Mouse (Mus musculus) right cerebral cortex, postnatal 25 days (tissue): ENCODE measurements at regions not wholly inside any gene's neighbourhood (a gene's known extent, or its start where the extent isn't known, plus 50 kb on each side); places are given as distances from the start of the nearest gene placed in this dataset.

Experiments
- DNase-seq: peaks from one replicate; pipeline ENCODE4 v3.0.0; 2022

DNA sequence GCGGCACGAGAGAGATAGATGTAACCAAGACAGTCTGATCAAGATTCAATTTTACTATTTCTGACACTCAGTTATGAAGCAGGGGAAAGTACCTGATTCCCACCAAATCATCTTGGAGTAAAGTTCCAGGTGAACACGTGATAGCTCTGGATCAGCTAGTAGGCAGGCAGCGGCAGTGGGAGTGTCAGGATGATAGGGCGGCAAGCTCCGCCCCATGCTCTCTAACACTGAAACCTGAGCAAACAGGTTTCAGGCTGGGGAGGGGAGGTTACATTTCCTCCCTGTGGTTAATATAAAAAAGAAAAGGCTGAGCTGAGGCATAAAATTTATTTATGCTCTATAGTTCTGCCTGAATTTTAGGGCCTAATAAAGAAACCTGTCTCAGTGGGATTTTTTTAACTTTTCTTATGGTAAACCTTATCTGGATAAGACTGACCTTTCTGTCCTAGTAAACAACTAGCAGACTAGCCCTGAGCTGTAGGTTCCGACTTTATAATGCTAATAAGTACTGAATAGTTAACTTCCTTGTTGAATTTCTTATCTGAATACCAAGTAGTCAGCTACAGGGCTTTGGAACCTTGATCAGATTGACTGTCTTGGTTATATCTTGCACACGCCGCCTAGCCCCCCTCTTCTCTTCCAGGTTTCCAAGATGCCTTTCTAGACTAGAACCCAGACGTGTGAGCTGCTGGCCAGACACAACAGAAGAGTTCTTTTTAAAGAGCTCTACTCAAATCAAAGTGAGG is 254.9 kb upstream of the Dab2 start:
- DNase-seq: no peak

DNA sequence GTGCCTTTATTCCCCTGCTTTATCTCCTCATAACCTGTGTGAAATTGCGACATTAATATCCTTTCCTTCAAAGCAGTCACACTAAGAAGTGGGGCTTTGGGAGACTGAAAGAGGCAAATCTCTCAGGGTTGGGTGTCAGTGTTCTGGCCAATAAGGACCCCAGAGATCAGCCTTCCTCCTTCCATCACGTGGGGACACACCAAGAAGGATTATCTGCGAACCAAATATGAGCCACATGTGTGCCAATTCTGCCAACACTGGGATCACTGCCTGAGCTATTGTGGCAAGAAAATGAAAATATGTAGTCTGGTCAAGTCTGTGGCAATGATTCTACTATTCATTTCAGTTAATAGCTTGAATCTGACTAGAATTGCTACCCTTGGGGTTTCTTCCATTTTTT is 243.9 kb upstream of the Dab2 start:
- DNase-seq: no peak

DNA sequence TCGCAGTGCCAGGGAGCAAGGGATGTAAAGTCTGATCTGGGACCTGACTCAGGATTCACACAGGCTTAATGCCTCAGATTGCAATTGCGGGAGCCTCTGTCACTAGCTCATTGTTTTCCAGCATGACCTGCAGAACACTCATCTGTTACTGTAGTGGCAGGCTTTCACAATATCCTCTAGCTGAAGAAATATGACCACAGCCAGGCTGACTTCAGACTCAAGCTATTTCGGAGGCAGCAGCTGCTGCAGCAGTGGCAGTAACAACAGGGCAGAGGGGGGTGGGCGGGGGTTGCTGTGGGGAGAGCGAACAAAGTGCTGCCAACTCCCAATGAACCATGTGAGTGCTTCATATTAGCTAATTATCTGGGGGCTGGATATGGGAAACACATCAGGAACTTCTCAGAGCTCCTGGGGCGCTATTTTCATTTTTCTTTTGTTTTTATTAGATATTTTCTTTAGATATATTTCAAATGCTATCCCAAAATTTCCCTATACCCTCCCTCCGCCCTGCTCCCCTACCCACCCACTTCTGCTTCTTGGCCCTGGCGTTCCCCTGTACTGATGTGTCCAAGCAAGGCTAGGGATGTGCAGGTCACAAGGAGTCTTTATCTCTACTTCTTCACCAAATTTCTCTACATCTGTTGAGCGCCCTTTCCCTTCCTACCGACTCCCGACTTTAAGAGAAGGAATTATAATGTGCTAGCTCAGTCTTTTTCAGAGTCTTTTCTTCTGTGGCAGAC is 242.5 kb upstream of the Dab2 start:
- no peak for DNase-seq

DNA sequence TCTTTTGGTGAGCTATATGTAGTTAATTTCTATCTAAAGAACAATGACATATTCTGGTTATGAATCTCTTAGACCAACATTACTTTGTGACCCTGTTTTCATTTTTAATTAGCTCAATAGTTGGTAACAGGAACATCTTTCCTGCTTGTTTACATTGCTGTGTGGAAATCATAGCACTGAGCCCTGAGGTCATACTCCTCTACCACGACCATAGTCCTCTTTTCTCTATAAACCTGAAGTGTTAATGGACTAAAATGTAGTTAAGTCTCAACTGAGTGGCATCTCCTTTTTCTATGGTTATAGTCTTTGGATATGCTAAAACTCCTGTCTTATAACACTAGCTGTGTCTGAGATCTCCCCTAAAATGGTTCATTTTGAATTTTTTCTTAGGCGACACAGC is 240.2 kb upstream of the Dab2 start:
- no peak for DNase-seq

DNA sequence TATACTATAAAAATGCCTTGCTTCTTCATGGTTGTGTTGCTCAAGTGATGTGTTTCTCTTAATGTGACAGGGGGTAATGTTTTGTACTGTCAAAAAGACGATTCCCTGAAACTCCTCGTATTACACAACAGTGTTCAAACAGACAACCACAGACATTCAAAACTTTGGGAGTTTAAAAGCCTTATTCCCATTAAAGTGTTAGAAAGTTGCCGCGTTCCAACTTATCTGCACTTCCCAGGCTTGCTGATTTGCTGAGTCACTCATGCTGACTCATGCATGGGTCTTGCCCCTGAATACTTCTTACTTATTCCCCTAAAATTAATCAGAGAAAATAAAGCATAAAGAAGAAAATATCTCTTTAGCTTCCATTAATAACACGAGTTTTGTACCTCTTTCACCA is 239.8 kb upstream of the Dab2 start:
- no peak for DNase-seq

DNA sequence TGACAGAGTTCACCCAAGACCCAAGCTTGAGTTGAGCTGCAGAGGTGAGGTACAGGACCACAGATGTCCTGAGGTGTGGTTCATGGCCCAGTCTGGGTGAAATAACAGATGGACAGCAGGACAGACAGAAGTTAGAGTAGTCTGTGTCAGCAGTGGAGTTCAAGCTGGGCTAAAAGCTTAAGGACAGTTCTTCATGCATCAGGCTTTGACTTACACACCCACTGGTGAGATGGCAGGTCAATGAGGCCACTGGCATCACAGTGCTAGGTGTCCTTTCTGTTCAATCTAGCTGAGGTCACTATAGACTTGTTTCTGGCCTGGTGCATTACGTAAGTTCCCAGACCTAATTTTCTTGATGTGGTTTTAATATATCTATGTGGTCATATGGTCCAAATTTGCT is 238.9 kb upstream of the Dab2 start:
- DNase-seq: no peak

DNA sequence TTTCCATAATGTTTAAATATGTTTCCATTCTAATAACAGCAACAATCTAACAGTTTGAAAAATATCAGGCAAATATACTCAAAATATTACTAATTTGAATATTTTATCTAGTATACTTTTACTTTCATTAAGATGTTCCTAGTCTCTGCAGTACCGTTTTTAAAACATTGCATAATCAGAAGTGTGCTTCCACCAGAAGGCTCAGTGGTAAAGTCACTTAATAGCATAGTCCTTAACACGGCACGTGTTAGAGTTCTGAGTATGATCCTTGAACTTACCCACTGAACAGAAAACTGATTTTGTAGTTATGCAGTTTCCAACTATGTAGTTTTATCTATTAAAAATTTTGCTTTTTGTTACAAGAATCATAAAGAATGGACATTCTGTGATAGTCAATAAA is 234.5 kb upstream of the Dab2 start:
- DNase-seq: no peak

DNA sequence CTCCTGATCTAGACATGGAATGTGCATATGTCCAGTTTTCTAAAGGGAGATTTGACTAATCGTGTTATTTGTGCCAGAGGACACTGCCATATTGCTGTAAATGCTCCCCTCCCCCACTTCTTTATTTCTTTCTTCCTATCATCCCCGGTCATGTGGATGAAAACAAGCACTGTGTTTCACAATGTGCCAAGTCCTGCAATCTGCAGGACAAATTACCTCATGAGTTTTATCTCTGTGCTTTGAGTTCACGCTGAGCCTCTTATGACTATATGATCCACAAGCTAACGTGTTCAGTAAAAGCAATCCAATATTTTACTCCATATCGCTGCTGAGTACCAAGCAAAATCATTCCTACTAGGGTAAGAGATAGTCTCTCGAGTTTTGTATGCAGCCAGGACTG is 232.2 kb upstream of the Dab2 start:
- no peak for DNase-seq

DNA sequence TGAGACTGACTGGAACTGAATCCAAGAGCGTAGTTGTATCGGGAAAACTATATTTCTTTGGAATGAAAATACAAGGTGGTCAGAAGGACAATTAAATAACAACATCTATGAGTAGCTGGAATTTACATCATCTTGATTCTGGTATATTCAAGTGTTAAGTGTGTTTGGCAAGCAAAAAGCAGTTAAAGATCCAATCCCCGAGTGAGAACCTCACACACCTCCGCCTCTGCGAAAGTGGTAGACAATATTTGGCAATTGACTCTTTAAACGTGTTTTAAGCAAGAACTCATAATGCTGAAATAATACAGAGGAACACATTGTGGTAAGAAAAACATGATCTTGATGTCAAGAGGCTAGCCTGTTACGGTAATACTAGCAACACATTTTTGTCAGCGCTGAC is 231.2 kb upstream of the Dab2 start:
- DNase-seq: no peak

DNA sequence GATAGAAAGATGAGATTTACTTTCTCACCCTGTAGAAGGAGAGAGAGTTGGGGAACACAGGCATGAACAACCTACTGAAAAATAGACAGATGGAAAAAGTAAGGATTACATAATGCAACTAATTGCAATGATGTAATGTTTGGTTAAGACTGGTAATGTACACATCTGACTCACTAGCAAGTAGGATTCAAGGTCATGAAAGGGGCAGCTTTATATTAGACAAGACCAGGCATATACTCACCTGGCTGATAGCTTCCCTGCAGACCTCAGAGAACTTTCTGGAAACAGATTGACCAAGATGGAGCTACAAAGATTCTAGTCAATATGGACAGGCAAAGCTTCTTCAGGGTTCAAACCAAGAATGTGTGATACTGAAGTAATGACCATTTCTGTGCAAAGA is 227.7 kb upstream of the Dab2 start:
- DNase-seq: no peak

DNA sequence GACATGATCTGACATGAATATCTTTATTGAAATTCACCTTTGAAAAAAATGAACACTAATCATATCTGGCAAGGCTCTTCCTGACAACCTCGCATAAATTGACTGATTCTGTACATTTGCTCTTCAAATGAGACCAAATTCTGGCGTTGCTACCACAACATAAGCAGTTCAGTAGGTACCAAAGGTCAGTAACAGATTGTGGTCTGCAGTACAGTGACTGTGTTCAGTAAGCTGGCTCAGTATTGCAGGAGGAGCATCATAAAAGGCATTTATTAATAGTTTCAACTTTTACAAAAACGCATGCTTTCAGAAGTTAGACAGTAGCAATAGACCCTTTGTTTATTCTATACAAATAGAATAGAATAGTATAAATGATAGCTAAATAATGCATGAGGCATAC is 226.7 kb upstream of the Dab2 start:
- DNase-seq: no peak

DNA sequence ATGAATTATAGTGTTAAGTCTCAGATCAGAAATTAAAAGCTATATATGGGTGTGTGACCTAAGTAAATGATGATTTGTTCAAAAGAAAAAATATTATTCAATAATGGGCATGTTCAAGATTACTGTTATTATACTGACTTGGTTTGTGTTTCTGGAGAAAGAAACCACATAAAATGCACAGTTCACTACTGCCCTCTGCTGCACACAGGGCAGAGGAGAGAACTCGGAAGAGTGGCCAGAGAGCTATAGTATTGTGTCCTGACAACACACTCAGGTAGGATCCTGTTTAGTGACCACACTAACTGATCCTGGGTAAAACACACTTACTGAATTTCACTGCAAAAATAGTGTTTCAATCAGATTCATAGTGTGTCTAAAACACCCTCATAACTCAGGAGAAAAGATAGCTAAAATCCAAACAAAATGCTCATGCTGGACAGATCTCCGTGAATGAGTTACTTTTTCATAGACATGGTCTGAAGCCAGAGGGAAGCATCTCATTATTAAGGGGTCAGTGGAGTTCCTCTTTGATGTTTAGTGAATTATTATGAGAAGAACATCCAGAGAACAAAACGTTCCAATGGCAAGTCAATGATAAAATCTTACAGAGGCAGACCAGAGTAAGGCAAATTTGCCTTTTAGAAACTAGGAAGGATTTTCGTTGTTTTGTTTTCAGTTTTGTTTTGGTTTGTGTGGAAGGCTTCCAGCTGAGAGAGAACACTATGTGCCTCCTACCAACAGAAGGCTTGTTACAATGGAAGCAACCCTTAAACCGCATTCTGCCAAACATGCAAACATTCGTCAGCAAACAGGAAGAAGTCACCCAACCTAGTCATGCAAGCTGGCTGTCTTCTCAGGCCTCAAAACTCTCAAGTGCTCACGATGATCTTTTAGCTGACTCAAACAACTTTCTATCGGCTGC is 218.6 kb upstream of the Dab2 start:
- peak; percentile 32 for DNase-seq

DNA sequence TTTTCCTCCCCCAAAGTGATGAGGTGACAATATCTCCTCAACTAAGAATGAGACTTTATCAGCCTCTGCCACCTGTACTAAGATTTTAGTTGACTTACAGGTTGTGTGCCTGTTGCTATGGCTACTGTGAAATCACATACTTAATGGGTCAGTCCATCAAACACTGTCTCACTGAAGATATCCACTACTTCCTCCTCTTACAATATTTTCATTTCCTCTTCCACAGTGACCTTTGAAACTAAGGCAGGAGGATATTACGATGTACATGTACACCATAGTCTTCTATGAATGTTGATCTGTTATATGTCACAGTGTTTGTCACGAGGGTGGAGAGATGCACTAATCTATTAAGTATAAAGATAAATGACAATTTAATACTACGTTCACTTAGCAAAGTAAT is 212.4 kb upstream of the Dab2 start:
- no peak for DNase-seq

DNA sequence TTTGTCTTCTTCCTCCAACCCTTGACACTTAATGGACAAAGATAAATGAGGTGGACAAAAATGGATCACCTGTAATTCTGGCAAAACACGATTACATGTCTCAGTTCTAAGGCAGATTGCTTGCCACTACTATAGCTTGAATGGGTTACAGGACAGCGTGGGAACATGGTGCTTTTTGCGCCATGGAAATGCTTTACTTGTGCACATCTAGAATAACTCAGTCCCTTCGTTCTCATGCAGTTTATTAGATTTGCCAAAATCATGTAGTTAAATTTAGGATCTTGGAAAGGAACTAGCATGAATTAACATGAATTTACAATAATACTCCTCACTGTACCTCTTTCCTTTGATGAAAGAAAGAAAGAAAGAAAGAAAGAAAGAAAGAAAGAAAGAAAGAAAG is 211.1 kb upstream of the Dab2 start:
- no peak for DNase-seq

DNA sequence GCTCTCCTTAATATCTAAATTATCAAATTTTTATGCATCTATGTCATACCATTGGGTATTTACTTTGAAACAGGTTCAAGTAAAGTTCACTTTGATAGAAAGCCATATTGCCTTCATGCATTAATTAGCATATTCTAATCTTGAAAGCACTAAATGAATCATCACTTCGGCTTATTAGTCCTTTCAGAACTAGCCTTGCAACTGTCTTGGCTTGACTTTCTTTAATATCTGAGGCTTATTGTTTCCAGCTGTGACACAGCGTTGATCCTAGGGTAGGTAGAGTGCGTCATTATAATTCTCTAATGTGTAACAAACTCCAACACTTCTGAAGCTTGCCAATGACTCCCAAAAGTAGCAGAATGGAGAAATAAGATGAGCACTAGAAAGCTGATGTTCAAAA is 169.9 kb upstream of the Dab2 start:
- no peak for DNase-seq

DNA sequence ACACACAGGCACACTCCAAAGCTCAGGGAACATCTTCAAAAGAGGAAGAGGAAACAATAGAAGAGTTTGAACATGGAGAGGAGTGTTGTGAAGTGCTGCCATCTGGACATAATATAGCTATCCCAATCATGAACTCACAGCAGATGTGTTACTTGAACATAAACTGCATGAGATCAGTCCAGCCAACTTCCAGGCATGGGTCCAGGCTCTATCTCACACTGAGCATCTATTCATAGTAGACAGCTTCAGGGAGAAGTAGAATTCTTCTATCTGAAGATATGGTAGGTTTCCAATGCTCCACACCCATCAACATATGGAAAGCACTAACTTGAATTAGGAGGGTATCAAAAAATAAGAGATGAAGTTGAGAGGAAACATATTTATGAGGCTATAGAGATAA is 167.4 kb upstream of the Dab2 start:
- no peak for DNase-seq

DNA sequence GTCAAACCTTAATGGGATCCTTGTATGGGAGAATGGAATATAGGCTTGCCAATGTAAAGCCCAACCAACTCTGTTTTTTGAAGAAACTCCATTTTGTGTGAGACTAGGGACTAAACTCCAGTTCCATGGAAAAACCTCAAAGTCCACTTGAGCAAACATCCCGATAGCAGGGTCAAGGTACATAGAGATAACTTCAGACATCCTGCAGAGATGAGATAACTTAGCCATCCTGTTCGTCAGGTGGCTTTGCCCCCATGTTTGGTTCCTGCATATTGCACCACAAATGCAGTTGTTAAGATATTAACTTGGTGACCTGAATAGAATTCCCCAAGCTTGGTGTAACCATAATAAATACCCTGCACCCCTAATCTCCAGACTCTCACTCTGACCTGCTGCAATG is 154.5 kb upstream of the Dab2 start:
- no peak for DNase-seq

DNA sequence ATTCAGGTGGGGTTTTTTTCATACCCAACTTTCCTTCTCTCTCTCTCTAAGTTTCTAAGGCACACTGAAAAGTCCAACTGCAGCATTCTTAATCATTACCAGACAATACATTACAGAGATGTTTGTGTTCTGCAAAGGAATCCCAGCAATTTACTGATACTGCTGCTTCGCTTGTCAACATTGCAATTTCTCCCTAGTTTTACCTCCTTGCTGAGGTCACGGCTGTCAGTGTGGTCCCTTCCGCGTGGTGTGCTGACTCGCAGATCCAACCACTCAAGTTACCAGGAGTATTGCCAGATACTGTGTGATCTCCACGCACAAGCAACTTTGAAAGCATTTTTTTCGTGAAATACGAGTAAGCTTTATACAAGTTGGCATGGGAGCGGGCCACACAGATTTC is 144.9 kb upstream of the Dab2 start:
- no peak for DNase-seq

DNA sequence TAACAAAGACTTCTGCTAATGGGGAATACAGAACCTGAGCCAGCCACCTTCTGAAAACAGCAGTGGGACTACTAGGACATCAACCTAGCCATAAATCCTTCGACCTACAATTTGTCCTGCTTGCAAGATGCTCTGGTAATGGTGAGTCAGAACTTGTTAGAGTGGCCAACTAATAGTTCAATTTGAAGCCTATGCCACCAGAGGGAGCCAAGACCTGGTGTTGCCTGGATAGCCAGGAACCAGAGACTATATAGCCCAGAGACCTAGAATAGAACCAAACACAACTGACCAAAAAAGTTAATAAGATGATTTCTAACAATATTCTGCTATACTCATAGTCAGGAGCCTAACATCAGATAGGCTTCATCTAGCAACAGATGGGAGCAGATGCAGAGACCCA is 119.3 kb upstream of the Dab2 start:
- no peak for DNase-seq

DNA sequence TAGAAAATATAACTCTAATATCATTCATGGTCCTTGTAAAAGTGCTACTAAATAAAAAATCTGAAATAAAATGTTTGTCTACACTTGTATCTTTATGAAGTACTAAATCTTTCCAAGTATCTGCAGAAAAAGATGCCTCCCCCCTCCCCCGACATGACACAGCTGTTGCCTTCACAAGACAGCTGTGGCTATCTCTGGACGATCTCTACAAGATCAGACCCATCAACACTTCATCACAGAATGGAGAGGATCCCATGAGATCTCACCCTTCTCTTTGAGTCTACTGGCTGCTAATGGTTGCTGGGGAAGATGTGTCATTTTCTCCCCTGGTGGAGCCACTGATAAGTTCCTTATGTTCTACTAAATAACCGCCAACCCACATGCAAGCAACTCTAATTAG is 116.0 kb upstream of the Dab2 start:
- no peak for DNase-seq

DNA sequence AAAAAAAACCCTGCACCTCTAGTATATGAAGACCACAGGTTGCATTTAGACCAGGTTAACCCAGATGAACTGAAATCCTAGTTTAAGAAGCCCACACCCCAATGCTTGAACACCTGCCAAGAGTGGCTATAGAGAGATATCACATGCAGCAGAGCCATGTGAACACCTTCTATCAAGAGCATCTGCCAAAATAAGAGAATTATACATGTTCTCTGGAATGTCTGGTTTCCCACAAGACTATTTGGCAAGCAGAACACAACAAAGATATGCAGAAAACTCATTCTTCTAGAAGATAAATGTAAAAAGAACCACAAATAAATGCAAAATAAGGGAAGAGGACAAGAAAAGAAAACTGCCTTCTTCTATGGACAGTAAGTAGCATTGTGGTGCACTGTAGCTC is 107.7 kb upstream of the Dab2 start:
- no peak for DNase-seq

DNA sequence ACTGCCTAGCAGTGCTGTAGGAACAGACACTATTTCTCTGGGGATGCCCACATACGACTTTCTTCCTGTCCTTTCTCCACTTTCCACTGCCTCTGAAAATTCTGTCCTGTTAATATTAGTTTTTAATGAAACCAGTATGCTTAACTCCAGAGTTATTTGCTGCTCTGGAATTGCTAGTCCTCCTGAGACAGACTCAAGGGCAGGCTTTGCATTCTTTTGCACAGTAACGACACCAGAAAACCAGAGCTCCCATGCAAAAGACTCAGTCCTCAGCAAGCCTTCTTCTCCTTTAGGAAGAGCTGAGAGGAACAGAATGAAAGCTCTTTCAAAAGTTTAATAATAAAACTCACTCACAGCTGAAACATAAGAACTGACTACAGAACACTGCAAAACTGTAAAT is 92.3 kb upstream of the Dab2 start:
- no peak for DNase-seq

DNA sequence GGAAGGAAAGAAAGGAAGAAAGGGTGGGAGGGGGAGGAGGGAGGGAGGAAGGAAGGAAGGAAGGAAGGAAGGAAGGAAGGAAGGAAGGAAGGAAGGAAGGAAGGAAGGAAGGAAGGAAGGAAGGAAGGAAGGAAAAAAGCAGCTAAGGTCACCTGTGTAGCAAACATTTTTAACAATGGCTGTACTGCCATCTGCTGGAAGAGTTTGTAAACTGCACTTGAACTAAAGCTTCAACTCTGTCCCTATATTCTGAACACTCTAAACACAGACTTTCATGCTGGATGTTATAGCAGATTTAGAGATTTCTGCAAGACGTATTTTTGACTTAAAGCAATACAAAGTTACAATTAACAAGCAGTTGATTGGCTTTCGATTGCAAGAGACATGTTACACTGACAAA is 90.3 kb upstream of the Dab2 start:
- DNase-seq: no peak

DNA sequence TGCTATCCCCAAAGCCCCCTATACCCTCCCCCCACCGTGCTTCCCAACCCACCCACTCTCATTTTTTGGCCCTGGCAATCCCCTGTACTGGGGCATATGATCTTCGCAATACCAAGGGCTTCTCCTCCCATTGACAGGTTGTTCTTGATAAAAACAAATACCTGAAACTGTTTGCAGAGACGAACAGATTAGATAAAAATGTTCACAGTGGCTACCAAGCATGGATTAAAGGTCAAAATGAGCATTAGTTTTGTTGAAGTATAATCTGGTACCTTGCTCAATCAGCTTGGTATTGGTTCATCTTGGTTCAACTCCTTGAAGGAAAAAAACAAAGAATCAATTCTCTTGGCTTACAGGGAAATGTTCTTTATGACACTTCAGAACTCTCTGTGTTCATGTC is 81.5 kb upstream of the Dab2 start:
- no peak for DNase-seq
